Mouse (Mus musculus): ENCODE results near the gene Mpv17l2.

Gene Mpv17l2

DNA sequence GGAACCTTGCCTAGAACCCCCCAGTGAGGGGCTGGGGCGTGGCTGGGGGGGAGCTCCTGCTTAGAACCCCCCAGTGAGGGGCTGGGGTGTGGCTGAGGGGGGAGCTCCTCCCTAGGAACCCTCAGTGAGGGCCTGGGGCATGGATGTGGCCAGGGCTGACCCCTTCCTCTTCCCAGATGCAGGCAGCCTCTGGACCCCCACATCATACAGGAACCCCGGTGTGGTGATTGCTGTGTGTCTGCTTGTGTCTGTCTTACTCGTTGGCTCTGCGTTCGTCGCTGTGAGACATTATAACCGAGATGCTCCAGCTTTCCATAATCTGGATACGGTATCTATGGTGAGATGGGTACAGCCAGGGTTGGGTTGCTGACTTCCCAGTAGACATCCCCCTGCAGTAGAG, 39.1 kb downstream of the Mpv17l2 start:
- DNase-seq (ENCODE audit: low read depth, low spot score), result no peak

- DNase-seq (ENCODE audit: low read depth, low spot score), result no peak
These were observed 40.0 kb downstream of the Mpv17l2 start for GRCm38 (mm10) chr8:70720739-70721138.

GRCm38 (mm10) chr8:70719796-70720270, 40.9 kb downstream of the Mpv17l2 start:
- DNase-seq (ENCODE audit: low read depth, low spot score), result no peak

GRCm38 (mm10) chr8:70718297-70718696, 42.4 kb downstream of the Mpv17l2 start, which contains the start of gene Gm3336:
Gm3336 (plus strand) TSS chr8:70718543.
- no peak for DNase-seq (ENCODE audit: low read depth, low spot score)

DNA sequence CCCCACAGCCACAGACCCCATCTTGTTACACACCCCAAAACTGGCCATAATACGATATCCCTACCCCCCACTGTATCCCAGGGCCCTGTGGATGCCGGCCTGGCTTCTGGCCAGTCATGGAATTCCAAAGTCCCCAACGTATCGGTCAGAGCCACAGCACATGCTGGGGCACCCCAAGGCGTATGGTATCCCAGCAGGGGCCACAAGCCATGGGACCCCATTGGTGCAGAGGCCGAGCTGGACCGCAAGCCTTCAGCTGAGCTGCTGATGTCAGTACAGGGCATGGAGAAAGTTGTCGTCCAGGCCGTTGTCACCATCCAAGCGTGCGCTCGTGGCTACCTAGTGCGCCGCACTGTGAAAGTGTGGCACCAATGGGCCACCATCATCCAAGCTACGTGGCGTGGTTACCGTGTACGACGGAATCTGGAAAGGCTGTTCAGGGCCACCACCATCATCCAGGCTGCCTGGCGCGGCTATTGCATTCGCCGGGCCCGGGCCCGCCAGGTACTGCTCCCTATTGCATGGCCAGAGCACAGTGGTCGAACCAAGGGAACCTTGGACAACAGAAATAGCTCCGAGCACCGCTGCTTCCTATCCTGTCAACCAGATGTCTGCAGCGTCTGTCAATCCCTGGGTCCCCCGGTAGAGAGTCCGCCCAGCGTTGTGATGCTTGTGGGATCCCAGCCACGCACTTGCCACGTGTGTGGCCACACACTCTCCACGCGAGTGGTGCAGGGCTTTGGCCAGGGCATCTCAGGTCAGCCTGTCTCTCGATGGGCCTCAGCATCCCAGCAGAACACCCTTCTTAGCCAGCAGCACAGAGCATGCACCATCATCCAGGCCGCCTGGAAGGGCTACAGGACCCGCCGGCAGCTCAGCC, 44.0 kb downstream of the Mpv17l2 start:
- no peak for DNase-seq (ENCODE audit: low read depth, low spot score)

DNA sequence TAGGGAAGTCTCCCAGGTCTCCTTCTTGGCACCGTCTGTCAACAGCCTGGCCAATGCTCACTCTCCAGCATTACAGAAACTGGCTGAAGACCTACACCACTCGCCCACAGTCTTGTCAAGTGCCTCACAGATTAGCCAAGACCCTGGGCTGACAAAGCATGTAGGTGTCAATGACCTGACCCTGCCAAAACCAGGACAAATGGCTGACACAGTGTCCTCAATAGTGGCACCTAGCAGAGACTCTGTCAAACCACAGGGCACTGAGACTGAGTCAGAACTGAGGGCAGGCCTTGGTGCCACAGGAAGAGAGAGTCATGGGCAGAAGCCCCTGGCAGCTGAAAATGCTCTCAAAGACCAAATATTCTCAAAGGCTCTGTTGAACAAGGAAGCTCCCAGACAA, 45.7 kb downstream of the Mpv17l2 start:
- no peak for DNase-seq (ENCODE audit: low read depth, low spot score)

DNA sequence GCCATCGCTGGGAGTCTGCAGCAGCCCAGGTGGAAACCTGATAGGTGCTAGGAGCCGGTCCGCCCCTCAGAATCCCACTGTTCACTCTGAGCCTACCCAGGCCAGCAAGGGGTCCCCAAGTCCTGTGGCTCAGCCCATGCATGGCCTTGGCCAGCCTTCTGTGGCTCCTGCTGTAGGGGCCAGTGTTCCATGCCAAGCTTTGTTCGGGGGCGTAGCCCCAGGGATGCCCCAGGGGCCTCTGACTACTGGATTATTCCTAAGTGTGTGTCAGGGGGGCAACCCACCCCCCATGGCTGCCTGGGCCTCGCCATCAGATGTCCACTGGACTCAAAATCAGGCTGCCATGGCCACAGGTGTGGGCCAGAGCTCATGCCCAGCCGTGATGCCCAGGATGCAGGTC, 46.8 kb downstream of the Mpv17l2 start:
- no peak for DNase-seq (ENCODE audit: low read depth, low spot score)

- no peak for DNase-seq (ENCODE audit: low read depth, low spot score)
These were observed 49.7 kb downstream of the Mpv17l2 start for GRCm38 (mm10) chr8:70711041-70711440.

GRCm38 (mm10) chr8:70710296-70710695, 50.5 kb downstream of the Mpv17l2 start:
- no peak for DNase-seq (ENCODE audit: low read depth, low spot score)

DNA sequence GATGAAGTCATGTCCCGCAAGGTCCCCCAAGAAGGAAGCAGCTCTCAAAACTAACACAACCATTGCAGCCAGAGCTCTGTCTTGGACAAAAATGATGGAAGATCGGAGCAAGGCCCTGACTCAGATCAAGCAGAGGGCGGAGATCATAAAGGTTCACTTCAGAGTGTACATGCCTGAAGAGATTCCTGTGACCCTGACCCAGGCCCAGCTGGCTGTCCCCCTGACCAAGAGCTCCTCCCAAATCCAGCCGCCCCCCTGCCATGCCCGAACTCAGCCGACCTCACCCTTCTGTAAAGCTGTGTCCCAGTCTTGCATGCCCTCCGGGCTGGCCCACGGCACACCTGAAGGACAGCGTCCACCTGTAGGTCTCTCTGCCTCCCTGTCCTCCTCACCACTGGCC, 51.0 kb downstream of the Mpv17l2 start:
- DNase-seq (ENCODE audit: low read depth, low spot score), result no peak

All from telencephalon, adult 2 months (tissue).